Mouse (Mus musculus): ENCODE data around the gene Chrna4. TPM values are rescaled to one million over a fixed set of nuclear protein-coding genes. Genes with fewer than 3 reads are reported as not detected.

Gene Chrna4
- polyA plus RNA-seq, 1 experiment from 2014 or later = 0.29 TPM

DNA sequence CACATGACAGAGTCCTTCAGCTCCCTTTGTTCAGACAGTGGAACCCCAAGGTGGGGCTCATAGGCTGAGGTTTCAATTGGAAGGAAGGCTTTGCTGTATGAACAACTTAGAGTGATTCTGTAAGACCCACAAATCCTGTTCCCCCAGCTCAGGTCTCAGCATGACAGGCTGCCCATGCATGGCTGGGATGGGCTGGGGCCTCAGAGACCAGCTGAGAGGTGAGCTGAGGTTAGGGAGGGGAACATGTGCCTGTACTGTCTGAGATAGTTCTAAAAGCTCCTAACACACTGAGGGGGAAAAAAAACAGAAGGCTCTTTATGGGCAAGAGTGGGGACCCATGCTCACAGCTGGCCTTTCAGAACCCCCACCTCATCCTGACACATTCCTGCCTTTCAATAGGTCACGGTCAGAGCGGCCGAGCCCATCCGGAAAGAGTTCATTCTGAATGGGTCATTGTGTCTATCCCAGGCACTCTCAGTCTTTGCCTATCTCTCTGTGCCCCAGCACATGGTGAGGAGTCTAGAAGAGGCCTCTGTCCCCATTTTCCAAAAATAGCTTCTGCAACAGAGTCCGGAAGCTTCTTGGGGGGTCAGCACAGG lies 55.8 kb downstream of the Chrna4 start:
- H3K4me2 ChIP-seq = no peak overlapping the region
- no peak overlapping the region for H3K9ac ChIP-seq
- H3K9me3 ChIP-seq (replicated peaks) = no peaks in the 10 kb centered on the region
- 68% methylated on average over 5 of the region's 5 CpGs for WGBS (ENCODE audit: insufficient replicate concordance)
- no peak for ATAC-seq
- no peaks in the 10 kb centered on the region for H3K27me3 ChIP-seq (replicated peaks)
- no peak overlapping the region for H3K4me3 ChIP-seq
- H3K27ac ChIP-seq = no peak overlapping the region
- peaks cover 2% of the 10 kb centered on the region; the same call in 1 of the 2 replicates for H3K36me3 ChIP-seq
- H3K4me1 ChIP-seq = no peaks in the 10 kb centered on the region

DNA sequence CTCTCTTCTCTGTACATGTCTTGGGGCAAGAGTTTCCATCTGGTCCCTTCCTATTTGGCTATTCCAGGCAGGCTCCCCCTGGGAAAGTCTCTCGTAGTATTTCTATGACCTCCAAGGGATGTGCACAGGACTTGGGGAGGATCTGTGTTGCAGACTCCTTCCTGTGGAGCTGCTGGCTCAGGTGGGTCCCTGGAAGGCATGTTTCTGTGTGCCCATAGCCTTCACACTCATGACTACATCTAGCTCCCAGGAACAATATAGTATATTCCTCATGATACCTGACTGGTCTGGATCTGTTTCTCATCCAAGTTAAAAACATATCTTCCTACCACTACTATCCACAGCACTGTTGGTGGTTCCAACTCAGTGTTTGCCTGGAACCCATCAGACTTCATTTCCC lies 56.3 kb downstream of the Chrna4 start:
- no peak overlapping the region for H3K4me3 ChIP-seq
- H3K36me3 ChIP-seq = peaks cover 7% of the 10 kb centered on the region
- no peaks in the 10 kb centered on the region for H3K4me1 ChIP-seq
- no peaks in the 10 kb centered on the region for H3K9me3 ChIP-seq (replicated peaks)
- no peak overlapping the region for H3K4me2 ChIP-seq
- no peak overlapping the region for H3K27ac ChIP-seq
- ATAC-seq = no peak
- no peak overlapping the region for H3K9ac ChIP-seq
- H3K27me3 ChIP-seq (replicated peaks) = no peaks in the 10 kb centered on the region
- 59% methylated on average over 1 of the region's 1 CpGs for WGBS (ENCODE audit: insufficient replicate concordance)

DNA sequence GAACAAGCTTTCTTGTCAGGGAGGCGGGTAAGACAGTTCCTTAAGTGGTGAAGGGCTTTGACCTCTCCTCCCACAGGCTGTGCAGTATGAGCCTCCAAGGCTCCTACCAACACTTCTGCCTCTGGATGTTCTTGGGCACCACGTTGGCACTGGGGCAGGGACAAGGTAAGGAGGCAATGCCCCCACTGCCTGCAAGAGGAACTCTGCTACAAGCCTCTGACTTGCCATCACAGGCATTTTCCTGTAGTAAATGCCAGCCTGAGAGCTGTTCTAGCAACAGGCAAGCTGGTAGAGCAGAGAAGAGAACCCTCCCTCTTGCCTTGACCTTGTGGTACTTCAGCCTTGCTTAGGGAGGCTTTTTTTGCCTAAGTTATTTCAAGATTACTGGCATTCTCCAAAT lies 56.9 kb downstream of the Chrna4 start, which contains the start of gene Col20a1:
Col20a1 (plus strand) TSS at position 87 of the 400 bp plus-strand sequence.
- ATAC-seq = no peak
- Histone ChIP-seq H3K4me2 (no peak within 1 kb of the TSS), H3K36me3 (peaks cover 13% of the 10 kb centered on the region), H3K4me1 (no peaks in the 10 kb centered on the region), H3K4me3 (no peak within 1 kb of the TSS), H3K27me3 (replicated peaks) (no peaks in the 10 kb centered on the region), H3K9me3 (replicated peaks) (no peaks in the 10 kb centered on the region), H3K9ac (no peak within 1 kb of the TSS), H3K27ac (no peak within 1 kb of the TSS)
- WGBS (ENCODE audit: insufficient replicate concordance) = 39% methylated on average over 2 of the region's 2 CpGs

DNA sequence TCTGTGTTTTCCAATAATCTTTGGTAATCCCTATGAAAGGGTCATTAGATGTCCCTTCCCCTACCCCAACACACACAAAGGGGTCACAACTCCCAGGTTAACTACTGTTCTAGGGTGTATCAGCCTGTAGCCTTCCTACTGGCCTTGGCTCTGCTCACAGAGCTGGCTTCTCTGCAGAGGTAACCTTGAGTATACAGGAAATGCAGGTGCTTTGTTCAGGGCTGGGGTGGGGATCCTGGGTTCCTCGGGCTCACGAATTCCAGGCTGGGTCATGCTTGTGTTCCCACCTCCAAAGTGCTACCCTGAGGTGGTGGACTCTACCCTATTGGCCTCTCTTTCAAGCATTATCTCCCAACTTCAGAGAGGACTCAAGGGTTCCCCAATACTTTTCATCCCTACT lies 57.7 kb downstream of the Chrna4 start:
- H3K4me1 ChIP-seq = no peaks in the 10 kb centered on the region
- no peak overlapping the region for H3K9ac ChIP-seq
- no peak for ATAC-seq
- WGBS (ENCODE audit: insufficient replicate concordance) = 73% methylated on average over 2 of the region's 2 CpGs
- no peak overlapping the region for H3K27ac ChIP-seq
- H3K9me3 ChIP-seq (replicated peaks) = no peaks in the 10 kb centered on the region
- no peak overlapping the region for H3K4me3 ChIP-seq
- H3K4me2 ChIP-seq = no peak overlapping the region
- H3K36me3 ChIP-seq = peaks cover 21% of the 10 kb centered on the region
- H3K27me3 ChIP-seq (replicated peaks) = no peaks in the 10 kb centered on the region

DNA sequence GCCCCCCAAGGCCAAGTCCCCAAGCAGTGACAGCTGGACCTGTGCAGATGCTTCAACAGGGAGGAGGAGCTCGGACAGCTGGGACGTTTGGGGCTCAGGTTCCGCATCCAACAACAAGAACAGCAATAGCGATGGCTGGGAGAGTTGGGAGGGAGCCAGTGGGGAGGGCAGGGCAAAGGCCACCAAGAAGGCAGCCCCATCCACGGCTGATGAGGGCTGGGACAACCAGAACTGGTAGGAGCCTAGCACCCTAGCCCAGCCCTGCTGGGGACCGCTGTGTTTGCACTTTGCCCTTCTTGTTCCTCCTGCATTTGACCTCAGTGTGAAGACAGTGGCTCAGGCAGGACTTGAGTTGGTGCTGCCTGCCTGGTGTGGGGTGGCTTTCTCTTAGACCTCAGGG lies 62.2 kb downstream of the Chrna4 start:
- H3K9me3 ChIP-seq (replicated peaks) = no peaks in the 10 kb centered on the region
- H3K36me3 ChIP-seq = peaks cover 66% of the 10 kb centered on the region
- H3K4me3 ChIP-seq = no peak overlapping the region
- no peak overlapping the region for H3K4me2 ChIP-seq
- no peaks in the 10 kb centered on the region for H3K4me1 ChIP-seq
- ATAC-seq = no peak
- H3K27ac ChIP-seq = no peak overlapping the region
- 82% methylated on average over 6 of the region's 6 CpGs for WGBS (ENCODE audit: insufficient replicate concordance)
- H3K9ac ChIP-seq = no peak overlapping the region
- H3K27me3 ChIP-seq (replicated peaks) = no peaks in the 10 kb centered on the region

Other genes with a start within 250 kb of the Chrna4 start
- gene Ythdf1, start 122.6 kb downstream of the Chrna4 start, polyA plus RNA-seq (2016; fragmentation: Nextera tagmentation; extraction: Ambion mirVana) = 42.3 and 42.6 TPM in 2 replicates
- gene Birc7, start 114.5 kb downstream of the Chrna4 start, polyA plus RNA-seq (2016; fragmentation: Nextera tagmentation; extraction: Ambion mirVana) = not detected in 2 replicates
- 2.4 and 3.4 TPM in 2 replicates for gene Nkain4, start 88.8 kb downstream of the Chrna4 start, polyA plus RNA-seq (2016; fragmentation: Nextera tagmentation; extraction: Ambion mirVana)
- 47.4 and 47.6 TPM in 2 replicates for gene Arfgap1, start 76.3 kb downstream of the Chrna4 start, polyA plus RNA-seq (2016; fragmentation: Nextera tagmentation; extraction: Ambion mirVana)
- 0.15 and 0.23 TPM in 2 replicates for gene Col20a1, start 57.0 kb downstream of the Chrna4 start, polyA plus RNA-seq (2016; fragmentation: Nextera tagmentation; extraction: Ambion mirVana)
- 0.08 and 0.26 TPM in 2 replicates for gene Kcnq2, start 91.8 kb upstream of the Chrna4 start, polyA plus RNA-seq (2016; fragmentation: Nextera tagmentation; extraction: Ambion mirVana)
- not detected in 2 replicates for gene Eef1a2, start 113.5 kb upstream of the Chrna4 start, polyA plus RNA-seq (2016; fragmentation: Nextera tagmentation; extraction: Ambion mirVana)
- gene Ppdpf, start 143.7 kb upstream of the Chrna4 start, polyA plus RNA-seq (2016; fragmentation: Nextera tagmentation; extraction: Ambion mirVana) = 114 and 115 TPM in 2 replicates
- 0.04 TPM in 1 of 2 replicates, not detected in the other for gene Ptk6, start 159.2 kb upstream of the Chrna4 start, polyA plus RNA-seq (2016; fragmentation: Nextera tagmentation; extraction: Ambion mirVana)
- 0.07 and 0.29 TPM in 2 replicates for gene Srms, start 169.6 kb upstream of the Chrna4 start, polyA plus RNA-seq (2016; fragmentation: Nextera tagmentation; extraction: Ambion mirVana)
- 0.11 and 0.26 TPM in 2 replicates for gene Fndc11, start 176.5 kb upstream of the Chrna4 start, polyA plus RNA-seq (2016; fragmentation: Nextera tagmentation; extraction: Ambion mirVana)
- gene Helz2, start 198.5 kb upstream of the Chrna4 start, polyA plus RNA-seq (2016; fragmentation: Nextera tagmentation; extraction: Ambion mirVana) = 1.7 and 1.8 TPM in 2 replicates
- gene Gmeb2, start 244.5 kb upstream of the Chrna4 start, polyA plus RNA-seq (2016; fragmentation: Nextera tagmentation; extraction: Ambion mirVana) = 13.0 and 14.4 TPM in 2 replicates